Mouse (Mus musculus) MN1 (cell line): Measurements from ENCODE around the gene Tspan17.

Experiments used
- DNase-seq: peaks from one replicate; pipeline ENCODE4 v3.0.0-alpha.2; 2016; ENCODE audit warnings: low spot score

Tspan17 gene

GRCm38 (mm10) chr13:54788740-54789560 is at the start of gene Tspan17:
Tspan17 (plus strand) TSS chr13:54789377.
- DNase-seq, result peak; percentile 98

GRCm38 (mm10) chr13:54746110-54746509 is 43.1 kb upstream of the Tspan17 start:
- DNase-seq, result no peak

GRCm38 (mm10) chr13:54746896-54747295 is 42.3 kb upstream of the Tspan17 start:
- peak; percentile 69 for DNase-seq

GRCm38 (mm10) chr13:54748190-54748589 is 41.0 kb upstream of the Tspan17 start:
- no peak for DNase-seq

GRCm38 (mm10) chr13:54748721-54749060 is 40.5 kb upstream of the Tspan17 start:
- DNase-seq, result no peak

GRCm38 (mm10) chr13:54749061-54749863 is 39.9 kb upstream of the Tspan17 start:
- DNase-seq, result peak; percentile 48

- peak; percentile 87 for DNase-seq
Measured at GRCm38 (mm10) chr13:54749864-54750411, 39.2 kb upstream of the Tspan17 start, which contains the start of gene Gprin1. Gprin1 (minus strand) TSS chr13:54749874.

GRCm38 (mm10) chr13:54750699-54751098 is 38.5 kb upstream of the Tspan17 start:
- no peak for DNase-seq

- DNase-seq, result peak; percentile 56
Measured at GRCm38 (mm10) chr13:54752656-54753055, 36.5 kb upstream of the Tspan17 start.

GRCm38 (mm10) chr13:54753733-54754132 is 35.4 kb upstream of the Tspan17 start:
- DNase-seq, result no peak

- DNase-seq, result peak; percentile 74
Measured at GRCm38 (mm10) chr13:54754169-54755080, 34.8 kb upstream of the Tspan17 start.

- peak; percentile 53 for DNase-seq
Measured at GRCm38 (mm10) chr13:54755201-54755830, 33.9 kb upstream of the Tspan17 start.

- DNase-seq, result no peak
Measured at GRCm38 (mm10) chr13:54756156-54756712, 32.9 kb upstream of the Tspan17 start.

- DNase-seq, result peak; percentile 59
Measured at GRCm38 (mm10) chr13:54757093-54757830, 31.9 kb upstream of the Tspan17 start.

GRCm38 (mm10) chr13:54758045-54758755 is 31.0 kb upstream of the Tspan17 start:
- DNase-seq, result peak; percentile 96

- DNase-seq, result peak; percentile 28
Measured at GRCm38 (mm10) chr13:54758756-54759470, 30.3 kb upstream of the Tspan17 start.

- DNase-seq, result peak; percentile 29
Measured at GRCm38 (mm10) chr13:54759496-54759895, 29.7 kb upstream of the Tspan17 start.

- peak; percentile 64 for DNase-seq
Measured at GRCm38 (mm10) chr13:54760164-54760795, 28.9 kb upstream of the Tspan17 start.
